Mouse (Mus musculus): ENCODE results near the gene Sept3. TPM values are rescaled to one million over a fixed set of nuclear protein-coding genes. Genes with fewer than 3 reads are reported as not detected.

The Sept3 gene
- polyA plus RNA-seq, 1 experiment: 1.3 TPM

- DNase-seq (ENCODE audit: low read depth): no peak
These were observed 65.1 kb downstream of the Sept3 start for GRCm38 (mm10) chr15:82339634-82340254.

DNA sequence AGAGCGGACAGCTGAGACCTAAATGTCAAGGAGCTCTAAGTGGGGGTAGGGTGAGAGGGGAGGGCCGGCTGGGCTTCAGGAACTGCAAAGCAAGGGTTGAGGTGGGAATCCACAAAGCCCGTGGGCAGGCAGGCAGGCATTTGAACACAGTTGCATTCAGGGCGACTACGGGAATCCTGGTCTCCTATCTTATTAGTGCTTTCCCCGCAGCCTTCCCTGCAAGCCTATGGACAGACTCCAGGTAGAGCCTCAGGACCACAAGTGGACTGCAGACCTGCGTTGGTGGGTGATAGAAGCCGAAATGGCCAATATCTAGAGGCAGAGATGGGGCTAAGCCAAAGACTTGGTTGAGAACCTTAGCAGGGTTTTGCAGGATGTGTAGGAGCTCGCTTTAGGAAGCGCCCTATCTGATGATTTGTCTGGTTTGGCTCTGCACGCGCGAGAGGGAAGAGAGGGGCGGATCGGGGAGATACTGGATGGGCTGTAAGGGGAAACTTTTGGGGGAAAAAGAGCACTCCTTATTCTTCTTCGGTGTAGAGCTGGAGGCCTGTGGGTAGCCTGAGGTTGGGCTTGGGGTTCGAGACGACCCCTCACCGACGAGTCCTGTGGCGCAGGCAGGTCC lies 65.8 kb downstream of the Sept3 start:
- DNase-seq (ENCODE audit: low read depth): no peak

DNA sequence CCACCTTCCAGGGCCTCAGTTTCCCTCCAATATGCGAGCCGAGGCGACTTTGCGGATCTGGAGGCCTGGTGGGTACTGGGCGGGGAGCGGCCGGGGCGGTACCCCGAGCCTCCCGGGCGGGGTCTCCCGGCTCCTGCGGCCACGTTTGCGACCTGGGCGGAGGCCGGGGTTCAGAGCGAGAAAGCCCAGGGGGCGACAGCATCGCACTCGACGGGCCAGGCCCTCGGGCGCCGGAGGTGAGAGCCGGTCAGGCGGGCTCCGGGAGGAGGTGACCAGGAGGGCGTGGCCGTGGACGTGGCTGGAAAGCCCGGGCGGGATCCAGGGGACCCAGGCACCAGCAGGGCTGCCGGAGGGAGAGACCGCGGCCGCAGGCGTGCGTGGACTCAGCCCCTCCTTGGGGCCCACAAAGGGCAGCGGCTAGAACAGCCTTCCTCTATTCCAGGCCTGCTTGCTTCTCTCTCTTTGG lies 66.4 kb downstream of the Sept3 start:
- DNase-seq (ENCODE audit: low read depth): no peak

GRCm38 (mm10) chr15:82341675-82342542 lies 67.2 kb downstream of the Sept3 start:
- DNase-seq (ENCODE audit: low read depth): no peak

DNA sequence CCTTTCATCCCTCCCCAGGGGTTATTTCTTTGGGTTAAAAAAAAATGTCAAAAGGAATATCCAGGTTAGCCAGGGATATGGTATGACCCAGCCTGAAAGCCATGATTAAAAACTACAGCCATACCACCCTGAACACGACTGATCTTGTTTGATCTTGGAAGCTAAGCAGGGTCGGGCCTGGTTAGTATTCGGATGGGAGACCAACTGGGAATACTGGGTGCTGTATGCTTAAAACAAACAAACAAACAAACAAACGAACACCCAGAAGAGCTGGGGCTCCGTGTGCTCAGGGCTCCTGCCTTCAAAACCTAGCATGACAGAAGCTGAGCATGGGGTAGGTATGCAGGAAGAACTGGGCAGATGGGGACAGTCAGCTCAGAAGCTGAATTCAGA lies 67.8 kb downstream of the Sept3 start:
- no peak for DNase-seq (ENCODE audit: low read depth)

- DNase-seq (ENCODE audit: low read depth): no peak
These were observed 68.9 kb downstream of the Sept3 start for GRCm38 (mm10) chr15:82343368-82344287.

Other genes starting within 250 kb of the Sept3 start
- 28.0 and 30.0 TPM in 2 replicates for gene Desi1, start 241.0 kb upstream of the Sept3 start, polyA plus RNA-seq (2012; rRNA removed)
- 71.8 and 84.4 TPM in 2 replicates for gene Snu13, start 227.3 kb upstream of the Sept3 start, polyA plus RNA-seq (2012; rRNA removed)
- 0.09 and 0.15 TPM in 2 replicates for gene 4930407I10Rik, start 215.7 kb upstream of the Sept3 start, polyA plus RNA-seq (2012; rRNA removed)
- 0.04 and 0.06 TPM in 2 replicates for gene Mei1, start 204.9 kb upstream of the Sept3 start, polyA plus RNA-seq (2012; rRNA removed)
- 11.7 and 16.5 TPM in 2 replicates for gene Ccdc134, start 147.0 kb upstream of the Sept3 start, polyA plus RNA-seq (2012; rRNA removed)
- 135 and 139 TPM in 2 replicates for gene Srebf2, start 127.7 kb upstream of the Sept3 start, polyA plus RNA-seq (2012; rRNA removed)
- 0.22 and 0.27 TPM in 2 replicates for gene Shisa8, start 62.1 kb upstream of the Sept3 start, polyA plus RNA-seq (2012; rRNA removed)
- gene Tnfrsf13c, start 50.5 kb upstream of the Sept3 start, polyA plus RNA-seq (2012; rRNA removed): 0.19 and 0.61 TPM in 2 replicates
- 3.4 and 5.7 TPM in 2 replicates for gene Cenpm, start 30.1 kb upstream of the Sept3 start, polyA plus RNA-seq (2012; rRNA removed)
- gene 1500009C09Rik, start 22.5 kb upstream of the Sept3 start, polyA plus RNA-seq (2012; rRNA removed): not detected in 2 replicates
- gene Wbp2nl, start 24.1 kb downstream of the Sept3 start, polyA plus RNA-seq (2012; rRNA removed): 0.71 and 0.73 TPM in 2 replicates
- gene Naga, start 64.0 kb downstream of the Sept3 start, polyA plus RNA-seq (2012; rRNA removed): 123 and 151 TPM in 2 replicates
- gene Pheta2, start 64.0 kb downstream of the Sept3 start, polyA plus RNA-seq (2012; rRNA removed): 1.5 and 1.6 TPM in 2 replicates
- gene Smdt1, start 64.1 kb downstream of the Sept3 start, polyA plus RNA-seq (2012; rRNA removed): 228 and 229 TPM in 2 replicates
- gene Ndufa6, start 79.4 kb downstream of the Sept3 start, polyA plus RNA-seq (2012; rRNA removed): 302 and 385 TPM in 2 replicates
- gene Cyp2d22, start 105.4 kb downstream of the Sept3 start, polyA plus RNA-seq (2012; rRNA removed): 31.0 and 34.7 TPM in 2 replicates
- gene Cyp2d11, start 119.1 kb downstream of the Sept3 start, polyA plus RNA-seq (2012; rRNA removed): not detected in 2 replicates
- gene Cyp2d10, start 132.3 kb downstream of the Sept3 start, polyA plus RNA-seq (2012; rRNA removed): 0.14 and 1.6 TPM in 2 replicates
- gene Cyp2d9, start 158.5 kb downstream of the Sept3 start, polyA plus RNA-seq (2012; rRNA removed): 0.62 and 0.72 TPM in 2 replicates

Data from gonadal fat pad, adult 2 months (tissue).